Mouse (Mus musculus): ENCODE data around the gene Elfn1. TPM values are rescaled to one million over a fixed set of nuclear protein-coding genes. Genes with fewer than 3 reads are reported as not detected.

Elfn1 gene
- polyA plus RNA-seq, 1 experiment from 2014 or later: 0.03 TPM

GRCm38 (mm10) chr5:140008523-140008806 lies 100.7 kb downstream of the Elfn1 start:
- H3K27me3 ChIP-seq: no peaks in the 10 kb centered on the region
- no peak for DNase-seq
- H3K9ac ChIP-seq: no peak overlapping the region
- H3K36me3 ChIP-seq: 0 out of 2 replicates have a peak, but pooled peaks cover 15% of the 10 kb centered on the region
- H3K4me3 ChIP-seq (replicated peaks): no peak overlapping the region
- H3K4me2 ChIP-seq: no peak overlapping the region
- no peak overlapping the region for H3K27ac ChIP-seq
- no peak for ATAC-seq (ENCODE audit: low read depth)
- H3K9me3 ChIP-seq (replicated peaks): no peaks in the 10 kb centered on the region
- 79% methylated on average over 5 of the region's 5 CpGs for WGBS (ENCODE audit: insufficient replicate concordance)
- H3K4me1 ChIP-seq (replicated peaks): peaks cover 24% of the 10 kb centered on the region

GRCm38 (mm10) chr5:140009083-140009655 lies 101.4 kb downstream of the Elfn1 start:
- 82% methylated on average over 7 of the region's 7 CpGs for WGBS (ENCODE audit: insufficient replicate concordance)
- Histone ChIP-seq H3K9ac (no peak overlapping the region), H3K27me3 (no peaks in the 10 kb centered on the region), H3K9me3 (replicated peaks) (no peaks in the 10 kb centered on the region), H3K4me3 (replicated peaks) (no peak overlapping the region), H3K4me1 (replicated peaks) (peaks cover 31% of the 10 kb centered on the region), H3K36me3 (0 out of 2 replicates have a peak, but pooled peaks cover 15% of the 10 kb centered on the region), H3K4me2 (no peak overlapping the region), H3K27ac (no peak overlapping the region; the same call in 1 of the 2 replicates)
- DNase-seq (no peak), ATAC-seq (ENCODE audit: low read depth) (no peak)

GRCm38 (mm10) chr5:140010405-140010804 lies 102.7 kb downstream of the Elfn1 start:
- no peaks in the 10 kb centered on the region for H3K9me3 ChIP-seq (replicated peaks)
- 0 out of 2 replicates have a peak, but pooled peaks cover 15% of the 10 kb centered on the region for H3K36me3 ChIP-seq
- no peak overlapping the region for H3K4me3 ChIP-seq (replicated peaks)
- ATAC-seq (ENCODE audit: low read depth) (no peak), DNase-seq (no peak)
- 71% methylated on average over 3 of the region's 3 CpGs for WGBS (ENCODE audit: insufficient replicate concordance)
- H3K27ac ChIP-seq: no peak overlapping the region
- no peak overlapping the region for H3K9ac ChIP-seq
- H3K4me2 ChIP-seq: no peak overlapping the region
- H3K4me1 ChIP-seq (replicated peaks): peaks cover 43% of the 10 kb centered on the region
- H3K27me3 ChIP-seq: no peaks in the 10 kb centered on the region

GRCm38 (mm10) chr5:140012286-140012967 lies 104.7 kb downstream of the Elfn1 start:
- H3K27ac ChIP-seq: peak overlapping the region; percentile 88
- H3K4me3 ChIP-seq (replicated peaks): no peak overlapping the region
- WGBS (ENCODE audit: insufficient replicate concordance): 45% methylated on average over 12 of the region's 12 CpGs
- peak; percentile 96 for ATAC-seq (ENCODE audit: low read depth)
- 0 out of 2 replicates have a peak, but pooled peaks cover 13% of the 10 kb centered on the region for H3K36me3 ChIP-seq
- H3K9ac ChIP-seq: peak overlapping the region; percentile 42; the same call in 1 of the 2 replicates
- H3K27me3 ChIP-seq: no peaks in the 10 kb centered on the region
- no peaks in the 10 kb centered on the region for H3K9me3 ChIP-seq (replicated peaks)
- DNase-seq: peak; percentile 64
- peak overlapping the region; percentile 43 for H3K4me2 ChIP-seq
- peaks cover 57% of the 10 kb centered on the region for H3K4me1 ChIP-seq (replicated peaks)

- 0 out of 2 replicates have a peak, but pooled peaks cover 5% of the 10 kb centered on the region for H3K36me3 ChIP-seq
- DNase-seq (no peak), ATAC-seq (ENCODE audit: low read depth) (no peak)
- no peak overlapping the region for H3K4me3 ChIP-seq (replicated peaks)
- WGBS (ENCODE audit: insufficient replicate concordance): 82% methylated on average over 5 of the region's 5 CpGs
- no peak overlapping the region for H3K4me2 ChIP-seq
- no peaks in the 10 kb centered on the region for H3K27me3 ChIP-seq
- H3K9me3 ChIP-seq (replicated peaks): no peaks in the 10 kb centered on the region
- peak overlapping the region; percentile 42; the same call in 1 of the 2 replicates for H3K9ac ChIP-seq
- peak overlapping the region; percentile 88 for H3K27ac ChIP-seq
- H3K4me1 ChIP-seq (replicated peaks): peaks cover 57% of the 10 kb centered on the region
Measured at GRCm38 (mm10) chr5:140013652-140014051, 105.9 kb downstream of the Elfn1 start.

GRCm38 (mm10) chr5:140016896-140017295 lies 109.2 kb downstream of the Elfn1 start:
- ATAC-seq (ENCODE audit: low read depth) (no peak), DNase-seq (no peak)
- Histone ChIP-seq H3K9me3 (replicated peaks) (no peaks in the 10 kb centered on the region), H3K36me3 (no peaks in the 10 kb centered on the region; the same call in 1 of the 2 replicates), H3K27me3 (no peaks in the 10 kb centered on the region), H3K4me1 (replicated peaks) (peaks cover 53% of the 10 kb centered on the region), H3K27ac (no peak overlapping the region), H3K9ac (no peak overlapping the region), H3K4me2 (no peak overlapping the region), H3K4me3 (replicated peaks) (no peak overlapping the region)
- WGBS (ENCODE audit: insufficient replicate concordance): 77% methylated on average over 1 of the region's 1 CpGs

- WGBS (ENCODE audit: insufficient replicate concordance): 82% methylated on average over 7 of the region's 7 CpGs
- Histone ChIP-seq H3K9ac (no peak overlapping the region), H3K4me3 (replicated peaks) (no peak overlapping the region), H3K9me3 (replicated peaks) (no peaks in the 10 kb centered on the region), H3K27me3 (no peaks in the 10 kb centered on the region), H3K4me1 (replicated peaks) (peaks cover 39% of the 10 kb centered on the region), H3K36me3 (no peaks in the 10 kb centered on the region; the same call in 1 of the 2 replicates), H3K4me2 (no peak overlapping the region), H3K27ac (no peak overlapping the region)
- ATAC-seq (ENCODE audit: low read depth) (no peak), DNase-seq (no peak)
Measured at GRCm38 (mm10) chr5:140018780-140019179, 111.0 kb downstream of the Elfn1 start.

- H3K27me3 ChIP-seq: no peaks in the 10 kb centered on the region
- H3K27ac ChIP-seq: no peak overlapping the region
- H3K4me1 ChIP-seq (replicated peaks): peaks cover 39% of the 10 kb centered on the region
- no peak for ATAC-seq (ENCODE audit: low read depth)
- H3K9me3 ChIP-seq (replicated peaks): no peaks in the 10 kb centered on the region
- DNase-seq: no peak
- no peak overlapping the region for H3K4me2 ChIP-seq
- no peak overlapping the region for H3K9ac ChIP-seq
- H3K36me3 ChIP-seq: no peaks in the 10 kb centered on the region; the same call in 1 of the 2 replicates
- WGBS (ENCODE audit: insufficient replicate concordance): 88% methylated on average over 1 of the region's 1 CpGs
- no peak overlapping the region for H3K4me3 ChIP-seq (replicated peaks)
Measured at GRCm38 (mm10) chr5:140019616-140020015, 111.9 kb downstream of the Elfn1 start.

GRCm38 (mm10) chr5:140021755-140022154 lies 114.0 kb downstream of the Elfn1 start:
- Histone ChIP-seq H3K27me3 (no peaks in the 10 kb centered on the region), H3K9me3 (replicated peaks) (no peaks in the 10 kb centered on the region), H3K9ac (no peak overlapping the region), H3K4me2 (no peak overlapping the region), H3K4me3 (replicated peaks) (no peak overlapping the region), H3K4me1 (replicated peaks) (peaks cover 26% of the 10 kb centered on the region), H3K36me3 (no peaks in the 10 kb centered on the region; the same call in 1 of the 2 replicates), H3K27ac (no peak overlapping the region)
- 73% methylated on average over 10 of the region's 10 CpGs for WGBS (ENCODE audit: insufficient replicate concordance)
- no peak for ATAC-seq (ENCODE audit: low read depth)
- no peak for DNase-seq

GRCm38 (mm10) chr5:140022861-140023260 lies 115.1 kb downstream of the Elfn1 start:
- WGBS (ENCODE audit: insufficient replicate concordance): 82% methylated on average over 6 of the region's 6 CpGs
- H3K4me2 ChIP-seq: no peak overlapping the region

GRCm38 (mm10) chr5:140023941-140024500 lies 116.3 kb downstream of the Elfn1 start:
- ATAC-seq (ENCODE audit: low read depth) (peak; percentile 93), DNase-seq (peak; percentile 27)
- WGBS (ENCODE audit: insufficient replicate concordance): 68% methylated on average over 3 of the region's 3 CpGs
- H3K4me3 ChIP-seq (replicated peaks): no peak overlapping the region
- no peak overlapping the region for H3K4me2 ChIP-seq
- H3K4me1 ChIP-seq (replicated peaks): peaks cover 26% of the 10 kb centered on the region
- peak overlapping the region; percentile 44; the same call in 1 of the 2 replicates for H3K9ac ChIP-seq
- no peaks in the 10 kb centered on the region; the same call in 1 of the 2 replicates for H3K36me3 ChIP-seq
- H3K9me3 ChIP-seq (replicated peaks): no peaks in the 10 kb centered on the region
- peak overlapping the region; percentile 72 for H3K27ac ChIP-seq
- H3K27me3 ChIP-seq: no peaks in the 10 kb centered on the region

More at GRCm38 (mm10) chr5:140022861-140023260, 115.1 kb downstream of the Elfn1 start:
- no peak overlapping the region for H3K27ac ChIP-seq
- no peak for DNase-seq
- no peaks in the 10 kb centered on the region for H3K9me3 ChIP-seq (replicated peaks)
- H3K27me3 ChIP-seq: no peaks in the 10 kb centered on the region
- ATAC-seq (ENCODE audit: low read depth): no peak
- H3K36me3 ChIP-seq: no peaks in the 10 kb centered on the region; the same call in 1 of the 2 replicates
- no peak overlapping the region for H3K9ac ChIP-seq
- peaks cover 26% of the 10 kb centered on the region for H3K4me1 ChIP-seq (replicated peaks)
- H3K4me3 ChIP-seq (replicated peaks): no peak overlapping the region
